Mouse (Mus musculus): ENCODE measurements around the gene Ctdsp2.

Gene Ctdsp2

GRCm38 (mm10) chr10:127042468-127043115, 64.1 kb downstream of the Ctdsp2 start:
- DNase-seq (ENCODE audit: low read depth) = peak; percentile 26

GRCm38 (mm10) chr10:127043187-127043586, 64.7 kb downstream of the Ctdsp2 start:
- no peak for DNase-seq (ENCODE audit: low read depth)

GRCm38 (mm10) chr10:127047954-127048353, 69.4 kb downstream of the Ctdsp2 start, which contains the start of gene Cyp27b1:
Cyp27b1 (plus strand) TSS chr10:127048250.
- no peak for DNase-seq (ENCODE audit: low read depth)

- DNase-seq (ENCODE audit: low read depth) = no peak
Observed at GRCm38 (mm10) chr10:127048608-127049394, 70.3 kb downstream of the Ctdsp2 start.
